Mouse (Mus musculus): ENCODE results near the gene Rps6ka1.
"Not testable (repeated sequence)": the region's sequence is repeated elsewhere in the genome, so short reads cannot be mapped to it uniquely, and the experiment has no call there.

Gene Rps6ka1

GRCm38 (mm10) chr4:133887672-133888453 lies at the start of gene Rps6ka1:
Gene Rps6ka1, minus strand, starts transcription at chr4:133887797.
- no peak for DNase-seq (ENCODE audit: low read depth)

GRCm38 (mm10) chr4:133931785-133932184 lies 44.2 kb upstream of the Rps6ka1 start:
- DNase-seq (ENCODE audit: low read depth), result no peak

- DNase-seq (ENCODE audit: low read depth), result peak; percentile 50
Observed at GRCm38 (mm10) chr4:133931349-133931748, 43.8 kb upstream of the Rps6ka1 start.

- DNase-seq (ENCODE audit: low read depth), result no peak
Observed at GRCm38 (mm10) chr4:133929278-133929670, 41.7 kb upstream of the Rps6ka1 start.

GRCm38 (mm10) chr4:133928576-133929277 lies 41.1 kb upstream of the Rps6ka1 start:
- no peak for DNase-seq (ENCODE audit: low read depth)

- DNase-seq (ENCODE audit: low read depth), result no peak
Observed at GRCm38 (mm10) chr4:133925204-133925603, 37.6 kb upstream of the Rps6ka1 start.

GRCm38 (mm10) chr4:133923743-133924142 lies 36.1 kb upstream of the Rps6ka1 start:
- DNase-seq (ENCODE audit: low read depth), result no peak

GRCm38 (mm10) chr4:133918093-133918825 lies 30.7 kb upstream of the Rps6ka1 start:
- DNase-seq (ENCODE audit: low read depth), result not testable (repeated sequence)

GRCm38 (mm10) chr4:133911983-133912382 lies 24.4 kb upstream of the Rps6ka1 start:
- DNase-seq (ENCODE audit: low read depth), result no peak

- DNase-seq (ENCODE audit: low read depth), result no peak
Observed at GRCm38 (mm10) chr4:133910236-133911211, 22.9 kb upstream of the Rps6ka1 start.

- DNase-seq (ENCODE audit: low read depth), result no peak
Observed at GRCm38 (mm10) chr4:133908051-133908450, 20.5 kb upstream of the Rps6ka1 start.

GRCm38 (mm10) chr4:133907086-133907485 lies 19.5 kb upstream of the Rps6ka1 start:
- DNase-seq (ENCODE audit: low read depth), result no peak

GRCm38 (mm10) chr4:133906336-133906735 lies 18.7 kb upstream of the Rps6ka1 start:
- DNase-seq (ENCODE audit: low read depth), result not testable (repeated sequence)

GRCm38 (mm10) chr4:133905167-133905566 lies 17.6 kb upstream of the Rps6ka1 start:
- DNase-seq (ENCODE audit: low read depth), result no peak

GRCm38 (mm10) chr4:133904326-133904725 lies 16.7 kb upstream of the Rps6ka1 start:
- no peak for DNase-seq (ENCODE audit: low read depth)

GRCm38 (mm10) chr4:133903372-133903771 lies 15.8 kb upstream of the Rps6ka1 start:
- no peak for DNase-seq (ENCODE audit: low read depth)

- no peak for DNase-seq (ENCODE audit: low read depth)
Observed at GRCm38 (mm10) chr4:133902510-133902909, 14.9 kb upstream of the Rps6ka1 start.

GRCm38 (mm10) chr4:133900887-133901286 lies 13.3 kb upstream of the Rps6ka1 start:
- no peak for DNase-seq (ENCODE audit: low read depth)

GRCm38 (mm10) chr4:133900352-133900751 lies 12.8 kb upstream of the Rps6ka1 start:
- DNase-seq (ENCODE audit: low read depth), result no peak

GRCm38 (mm10) chr4:133899241-133899800 lies 11.7 kb upstream of the Rps6ka1 start:
- no peak for DNase-seq (ENCODE audit: low read depth)

GRCm38 (mm10) chr4:133898151-133898550 lies 10.6 kb upstream of the Rps6ka1 start:
- no peak for DNase-seq (ENCODE audit: low read depth)

Data from NIH3T3 (cell line).